Mouse (Mus musculus) left cerebral cortex, adult 6 months (tissue): ENCODE measurements around the gene Olfr455. TPM values are rescaled to one million over a fixed set of nuclear protein-coding genes. Genes with fewer than 3 reads are reported as not detected.

Experiments
- long read RNA-seq, 2 experiments: library from polyadenylated mRNA; unstranded; transcript quantifications; one replicate each; pipeline ENCODE4 v2.0.0; 2019 to 2020
- polyA plus RNA-seq: library from polyadenylated mRNA; unstranded; fragments of <200 nt; fragmentation: Nextera tagmentation; gene quantifications from 2 replicates; pipeline ENCODE4 v1.2.3, GENCODE M21; 2021

Olfr455 gene
- not detected in 2 replicates for polyA plus RNA-seq
- long read RNA-seq, experiment 1 = 0 reads
- long read RNA-seq, experiment 2 = 0 reads

DNA sequence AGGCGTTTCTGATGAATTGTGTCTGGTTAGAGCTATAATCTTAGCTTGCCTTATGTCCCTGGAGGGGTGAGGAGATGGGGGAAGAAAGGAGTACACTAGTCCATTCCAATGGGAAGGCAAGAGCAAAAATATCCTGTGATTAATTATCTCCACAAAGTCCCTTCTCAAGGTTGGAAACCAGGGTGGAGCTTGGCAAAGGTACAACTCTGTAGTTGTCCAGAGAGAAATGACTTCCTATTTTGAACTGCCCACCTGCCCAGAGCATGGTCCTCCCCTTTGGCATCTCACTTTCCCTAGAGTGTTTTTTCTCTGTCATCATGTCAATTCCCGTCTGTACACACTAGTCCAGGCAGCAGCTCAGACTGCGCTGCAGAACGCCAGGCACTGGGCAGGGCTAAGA, at the start of gene Olfr455:
Gene Olfr455 (minus strand): TSS at position 127 of the 400 bp plus-strand sequence.

DNA sequence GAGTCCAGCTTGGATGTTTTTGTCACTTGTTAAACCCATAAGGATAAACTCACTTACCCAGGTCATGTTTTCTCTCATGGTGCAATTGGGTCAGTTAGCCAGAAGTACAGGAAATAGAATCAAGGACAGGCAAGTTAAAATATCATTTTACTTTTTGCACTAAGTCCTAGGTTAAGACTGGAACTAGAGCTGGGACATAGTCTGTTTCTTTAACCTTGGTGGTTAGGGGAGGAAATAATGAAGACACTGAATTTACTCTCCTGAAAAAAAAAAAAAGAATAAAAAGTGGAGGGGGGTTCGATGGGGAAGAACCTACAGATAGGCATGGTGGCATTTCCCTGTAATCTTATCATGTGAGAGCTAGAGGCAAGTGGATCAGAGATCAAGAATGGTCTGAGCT, 60.3 kb downstream of the Olfr455 start, which contains the start of gene Olfr456:
Gene Olfr456 (minus strand): TSS at position 101 of the 400 bp plus-strand sequence.

Other genes starting within 250 kb of the Olfr455 start
- gene Fam131b, start 222.9 kb downstream of the Olfr455 start, polyA plus RNA-seq = 6.5 and 15.8 TPM in 2 replicates
- 9.2 and 25.8 TPM in 2 replicates for gene Zyx, start 198.0 kb downstream of the Olfr455 start, polyA plus RNA-seq
- 0.11 TPM in 1 of 2 replicates, not detected in the other for gene Epha1, start 174.3 kb downstream of the Olfr455 start, polyA plus RNA-seq
- gene Tas2r143, start 147.3 kb downstream of the Olfr455 start, polyA plus RNA-seq = not detected in 2 replicates
- gene Tas2r135, start 142.2 kb downstream of the Olfr455 start, polyA plus RNA-seq = not detected in 2 replicates
- not detected in 2 replicates for gene Tas2r126, start 113.1 kb downstream of the Olfr455 start, polyA plus RNA-seq
- gene Olfr458, start 82.4 kb downstream of the Olfr455 start, polyA plus RNA-seq = not detected in 2 replicates
- 0.03 TPM in 1 of 2 replicates, not detected in the other for gene Olfr457, start 71.3 kb downstream of the Olfr455 start, polyA plus RNA-seq
- gene Olfr456, start 60.4 kb downstream of the Olfr455 start, polyA plus RNA-seq = not detected in 2 replicates
- gene Tcaf3, start 50.1 kb upstream of the Olfr455 start, polyA plus RNA-seq = not detected in 2 replicates
- 0.09 and 0.13 TPM in 2 replicates for gene Tcaf2, start 97.7 kb upstream of the Olfr455 start, polyA plus RNA-seq
- 76.2 and 83.4 TPM in 2 replicates for gene Tcaf1, start 162.5 kb upstream of the Olfr455 start, polyA plus RNA-seq
- not detected in 2 replicates for gene Olfr453, start 191.8 kb upstream of the Olfr455 start, polyA plus RNA-seq
- not detected in 2 replicates for gene Olfr38, start 208.8 kb upstream of the Olfr455 start, polyA plus RNA-seq
- not detected in 2 replicates for gene Olfr452, start 237.5 kb upstream of the Olfr455 start, polyA plus RNA-seq